Mouse (Mus musculus) myocyte (in vitro differentiated cells): ENCODE measurements around the gene Rag2.

Experiments
- E2F4 ChIP-seq: IDR thresholded peaks from one replicate; pipeline ENCODE4 v1.6.1; 2011; ENCODE audit warnings: mild to moderate bottlenecking, control low read depth, moderate library complexity; ENCODE audit not compliant: insufficient read depth
- MAX ChIP-seq: IDR thresholded peaks from one replicate; pipeline ENCODE4 v1.6.1; 2011; ENCODE audit warnings: low read depth, mild to moderate bottlenecking, control low read depth
- MYOD1 ChIP-seq, 3 experiments: IDR thresholded peaks; one replicate each; pipeline ENCODE4 v1.6.1; 2011; ENCODE audit warnings: control low read depth in 2 of 3, low read depth in 2 of 3, mild to moderate bottlenecking in 2 of 3, moderate library complexity in 1 of 3; ENCODE audit not compliant: insufficient read length in 2 of 3, control insufficient read depth in 1 of 3
- POLR2A ChIP-seq: IDR thresholded peaks from one replicate; pipeline ENCODE4 v1.6.1; 2011; ENCODE audit warnings: low read depth, mild to moderate bottlenecking, control low read depth, moderate library complexity; ENCODE audit not compliant: insufficient read length
- POLR2AphosphoS2 ChIP-seq: IDR thresholded peaks from one replicate; pipeline ENCODE4 v1.6.1; 2011; ENCODE audit warnings: low read depth, control low read depth; ENCODE audit not compliant: insufficient read length
- USF1 ChIP-seq: IDR thresholded peaks from one replicate; pipeline ENCODE4 v1.6.1; 2011; ENCODE audit warnings: low read depth, mild to moderate bottlenecking, control low read depth, moderate library complexity

- TF ChIP-seq E2F4 (no peak), USF1 (no peak), MAX (no peak), POLR2A (no peak), MYOD1 (IDR thresholded peaks at IDR 0.05; ENCODE audit: control insufficient read depth in 1 of 3, insufficient read length in 2 of 3, low read depth in 2 of 3) (no peak), POLR2AphosphoS2 (no peak)
These were observed 44.2 kb downstream of the Rag2 start for GRCm38 (mm10) chr2:101668751-101669150.
